Mouse (Mus musculus) hindbrain, embryonic 16.5 days (tissue): ENCODE data around the gene Npnt. TPM values are rescaled to one million over a fixed set of nuclear protein-coding genes. Genes with fewer than 3 reads are reported as not detected.

Experiments
- ATAC-seq: fragments of 200-750 bp; cut with Nextera tagmentation; 2 replicates; pipeline ENCODE4 v1.8.0; 2017; ENCODE audit warnings: moderate TSS enrichment, moderate library complexity
- H3K27ac ChIP-seq: fragments of 300-500 bp; sonication (generic); 2 replicates; pipeline ENCODE4 v1.5.1; 2014; ENCODE audit warnings: low read depth, mild to moderate bottlenecking, control low read depth, low read length, moderate library complexity
- H3K27me3 ChIP-seq: fragments of 300-500 bp; sonication (generic); replicated peaks from 2 replicates; pipeline ENCODE4 v1.6.1; 2014; ENCODE audit warnings: low read length; ENCODE audit not compliant: control insufficient read depth, insufficient read depth
- H3K36me3 ChIP-seq: fragments of 300-500 bp; sonication (generic); 2 replicates; pipeline ENCODE4 v1.6.1; 2014; ENCODE audit warnings: mild to moderate bottlenecking, low read length, moderate library complexity, mixed read lengths; ENCODE audit not compliant: control insufficient read depth, insufficient read depth
- H3K4me1 ChIP-seq: fragments of 300-500 bp; sonication (generic); 2 replicates; pipeline ENCODE4 v1.6.1; 2014; ENCODE audit warnings: low read depth, low read length; ENCODE audit not compliant: control insufficient read depth, insufficient read depth
- H3K4me2 ChIP-seq: fragments of 300-500 bp; sonication (generic); 2 replicates; pipeline ENCODE4 v1.6.1; 2014; ENCODE audit warnings: mild to moderate bottlenecking, low read length, control low read depth, moderate library complexity
- H3K4me3 ChIP-seq: fragments of 300-500 bp; sonication (generic); 2 replicates; pipeline ENCODE4 v1.5.1; 2014; ENCODE audit warnings: mild to moderate bottlenecking, low read length, control low read depth, moderate library complexity
- H3K9ac ChIP-seq: fragments of 300-500 bp; sonication (generic); 2 replicates; pipeline ENCODE4 v1.6.1; 2014; ENCODE audit warnings: low read depth, mild to moderate bottlenecking, control low read depth, low read length, moderate library complexity
- H3K9me3 ChIP-seq: fragments of 300-500 bp; sonication (generic); 2 replicates; pipeline ENCODE4 v1.6.1; 2014; ENCODE audit warnings: mild to moderate bottlenecking, low read length, moderate library complexity; ENCODE audit not compliant: control insufficient read depth
- WGBS: fragments of 180-500 bp; shearing (Covaris S2); extraction: QIAGEN DNeasy Blood & Tissue Kit; methylation state at CpG from one replicate; pipeline ENCODE4 v1.1.7; 2014; 5-methylcytosine and 5-hydroxymethylcytosine counted together
- polyA plus RNA-seq: library from polyadenylated mRNA; unstranded; fragments of >200 nt; fragmentation: Nextera tagmentation; extraction: Ambion mirVana; gene quantifications from 2 replicates; pipeline ENCODE4 v1.2.1, GENCODE M21; 2015

Npnt gene
- polyA plus RNA-seq, 1 experiment from 2014 or later: 23.8 TPM

- Histone ChIP-seq H3K4me3 (no peak overlapping the region), H3K27me3 (no peaks in the 10 kb centered on the region), H3K9me3 (no peaks in the 10 kb centered on the region), H3K4me2 (no peak overlapping the region), H3K36me3 (no peaks in the 10 kb centered on the region), H3K9ac (no peak overlapping the region), H3K4me1 (no peaks in the 10 kb centered on the region), H3K27ac (no peak overlapping the region)
- 95% methylated on average over 6 of the region's 6 CpGs for WGBS
- ATAC-seq: no peak
Measured at GRCm38 (mm10) chr3:132942778-132943177, 7.3 kb downstream of the Npnt start.

DNA sequence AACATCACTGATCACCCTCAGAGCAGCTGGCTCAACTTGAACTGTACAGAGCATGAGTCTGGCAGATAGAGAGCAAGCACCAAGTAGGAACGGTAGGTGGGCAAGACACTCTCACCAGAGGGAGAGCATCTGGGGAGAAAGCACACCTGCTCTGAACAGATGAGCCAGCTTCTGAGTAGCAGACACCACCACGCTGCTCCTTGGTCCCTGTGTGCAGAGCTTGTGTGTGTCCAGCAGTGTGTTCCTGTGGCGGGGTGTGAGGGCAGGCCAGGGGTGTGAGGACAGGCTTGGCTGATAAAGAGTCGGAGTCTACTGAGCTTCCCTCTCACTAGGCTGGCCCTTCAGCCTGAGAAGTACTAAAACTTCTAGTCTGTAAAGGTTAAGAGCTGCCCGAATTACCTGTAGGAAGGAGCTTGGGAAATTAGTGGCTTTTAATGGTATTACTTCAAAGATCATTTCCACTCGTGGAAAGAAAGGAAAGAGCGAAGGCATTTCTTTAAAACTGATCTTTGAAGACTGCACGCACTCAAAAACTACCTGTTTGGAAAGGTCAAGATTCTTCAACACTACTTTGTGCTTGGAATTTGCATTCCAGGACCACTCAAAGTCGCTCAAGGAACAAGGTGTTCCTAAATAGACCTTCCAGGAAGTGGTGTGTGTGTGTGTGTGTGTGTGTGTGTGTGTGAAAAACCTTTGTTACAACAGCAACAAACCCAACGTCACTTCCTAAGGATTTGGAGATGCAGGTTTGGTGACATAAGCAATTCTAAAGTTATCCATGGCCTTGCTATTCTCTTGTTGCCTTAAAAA is 9.7 kb downstream of the Npnt start:
- Histone ChIP-seq H3K36me3 (no peaks in the 10 kb centered on the region), H3K9ac (no peak overlapping the region), H3K27me3 (no peaks in the 10 kb centered on the region), H3K9me3 (no peaks in the 10 kb centered on the region), H3K27ac (no peak overlapping the region), H3K4me2 (no peak overlapping the region), H3K4me1 (no peaks in the 10 kb centered on the region), H3K4me3 (no peak overlapping the region)
- WGBS: 88% methylated on average over 10 of the region's 10 CpGs
- no peak for ATAC-seq

GRCm38 (mm10) chr3:132939006-132939405 is 11.1 kb downstream of the Npnt start:
- no peak overlapping the region for H3K4me2 ChIP-seq
- H3K36me3 ChIP-seq: no peaks in the 10 kb centered on the region
- no peaks in the 10 kb centered on the region for H3K4me1 ChIP-seq
- H3K4me3 ChIP-seq: no peak overlapping the region
- H3K9ac ChIP-seq: no peak overlapping the region
- no peak for ATAC-seq
- no peak overlapping the region for H3K27ac ChIP-seq
- no peaks in the 10 kb centered on the region for H3K27me3 ChIP-seq
- 80% methylated on average over 8 of the region's 8 CpGs for WGBS
- H3K9me3 ChIP-seq: no peaks in the 10 kb centered on the region

DNA sequence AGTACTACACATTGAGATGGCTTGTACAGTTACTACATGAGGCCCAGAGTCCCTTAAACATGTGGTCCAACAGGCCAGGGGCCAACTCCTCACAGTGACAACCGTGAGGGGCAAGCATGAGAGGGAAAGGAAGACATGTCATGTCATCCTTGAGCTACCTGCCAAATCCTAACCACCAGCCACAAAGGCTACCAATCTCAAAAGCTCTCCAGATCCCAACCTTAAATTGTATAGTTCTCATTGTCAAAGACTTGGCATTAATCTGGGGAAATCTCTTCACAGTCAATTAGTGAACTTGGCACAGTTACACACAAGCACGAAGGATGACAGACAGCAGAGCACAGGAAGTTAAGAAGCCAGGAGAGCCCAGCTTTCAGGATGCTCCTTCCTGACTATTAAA is 15.4 kb downstream of the Npnt start:
- H3K36me3 ChIP-seq: no peaks in the 10 kb centered on the region
- 36% methylated on average over 2 of the region's 2 CpGs for WGBS
- ATAC-seq: peak; percentile 88

GRCm38 (mm10) chr3:132931526-132931925 is 18.6 kb downstream of the Npnt start:
- no peaks in the 10 kb centered on the region for H3K4me1 ChIP-seq
- H3K27ac ChIP-seq: no peak overlapping the region
- no peaks in the 10 kb centered on the region for H3K9me3 ChIP-seq
- no peaks in the 10 kb centered on the region for H3K27me3 ChIP-seq
- no peak for ATAC-seq
- no peaks in the 10 kb centered on the region for H3K36me3 ChIP-seq
- 86% methylated on average over 4 of the region's 4 CpGs for WGBS
- no peak overlapping the region for H3K4me3 ChIP-seq
- H3K4me2 ChIP-seq: no peak overlapping the region
- no peak overlapping the region for H3K9ac ChIP-seq

More for the DNA sequence above, 15.4 kb downstream of the Npnt start:
- no peak overlapping the region for H3K4me2 ChIP-seq
- H3K4me1 ChIP-seq: no peaks in the 10 kb centered on the region
- H3K27ac ChIP-seq: no peak overlapping the region
- no peaks in the 10 kb centered on the region for H3K27me3 ChIP-seq
- H3K9ac ChIP-seq: no peak overlapping the region
- no peak overlapping the region for H3K4me3 ChIP-seq
- no peaks in the 10 kb centered on the region for H3K9me3 ChIP-seq

DNA sequence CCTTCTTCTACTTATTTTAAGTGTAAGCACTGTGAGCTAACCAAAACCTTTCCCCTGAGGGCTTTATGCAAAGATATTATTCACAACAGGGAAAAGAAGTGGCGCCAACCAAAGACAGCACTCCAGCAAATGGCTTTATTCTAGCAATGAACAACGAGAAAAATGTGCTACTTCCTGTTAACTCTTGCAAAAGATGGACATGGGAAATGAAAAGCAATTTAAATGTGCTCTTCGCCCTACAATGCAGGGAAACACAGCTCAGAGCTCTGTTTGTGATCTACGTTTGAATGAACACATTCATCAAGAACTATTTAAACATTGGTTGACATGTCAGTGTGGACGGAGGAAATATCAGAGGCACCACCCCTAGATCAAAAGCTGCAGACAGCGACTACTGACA is 20.2 kb downstream of the Npnt start:
- no peak overlapping the region for H3K4me2 ChIP-seq
- no peaks in the 10 kb centered on the region for H3K9me3 ChIP-seq
- no peak overlapping the region for H3K4me3 ChIP-seq
- no peaks in the 10 kb centered on the region for H3K36me3 ChIP-seq
- ATAC-seq: no peak
- no peak overlapping the region for H3K9ac ChIP-seq
- no peak overlapping the region for H3K27ac ChIP-seq
- 66% methylated on average over 6 of the region's 6 CpGs for WGBS
- H3K27me3 ChIP-seq: no peaks in the 10 kb centered on the region
- no peaks in the 10 kb centered on the region for H3K4me1 ChIP-seq

- Histone ChIP-seq H3K4me2 (no peak overlapping the region), H3K27ac (no peak overlapping the region), H3K9ac (no peak overlapping the region), H3K36me3 (no peaks in the 10 kb centered on the region), H3K4me3 (no peak overlapping the region), H3K4me1 (no peaks in the 10 kb centered on the region), H3K27me3 (no peaks in the 10 kb centered on the region), H3K9me3 (no peaks in the 10 kb centered on the region)
- no peak for ATAC-seq
- 89% methylated on average over 9 of the region's 9 CpGs for WGBS
Measured at GRCm38 (mm10) chr3:132928186-132928585, 21.9 kb downstream of the Npnt start.

- Histone ChIP-seq H3K4me2 (no peak overlapping the region), H3K9ac (no peak overlapping the region), H3K27me3 (no peaks in the 10 kb centered on the region), H3K9me3 (no peaks in the 10 kb centered on the region), H3K4me3 (no peak overlapping the region), H3K36me3 (no peaks in the 10 kb centered on the region), H3K4me1 (no peaks in the 10 kb centered on the region), H3K27ac (no peak overlapping the region)
- ATAC-seq: no peak
- 95% methylated on average over 3 of the region's 3 CpGs for WGBS
Measured at GRCm38 (mm10) chr3:132919798-132920197, 30.3 kb downstream of the Npnt start.

DNA sequence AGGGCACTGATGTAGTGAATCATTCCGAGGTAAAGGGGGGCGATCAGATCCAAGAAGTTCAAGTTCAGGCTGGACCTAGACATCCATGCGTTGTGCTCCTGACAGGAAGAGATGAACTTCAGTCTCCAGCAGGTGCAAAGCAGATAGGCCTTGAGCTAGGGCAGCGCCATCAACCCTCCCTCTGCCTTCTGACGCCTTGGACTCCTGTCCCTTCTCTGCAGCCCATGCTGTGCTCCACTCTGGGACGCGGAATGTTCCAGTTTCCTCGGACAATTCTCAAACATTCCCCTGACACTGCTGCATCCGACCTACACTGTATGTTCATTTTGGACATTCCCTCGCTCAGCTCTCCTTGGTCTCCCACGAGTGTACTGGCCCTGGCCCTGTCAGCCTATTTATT is 30.9 kb downstream of the Npnt start:
- ATAC-seq: no peak

More for the DNA sequence above, 30.9 kb downstream of the Npnt start:
- Histone ChIP-seq H3K9me3 (no peaks in the 10 kb centered on the region), H3K4me1 (no peaks in the 10 kb centered on the region), H3K36me3 (no peaks in the 10 kb centered on the region), H3K27me3 (no peaks in the 10 kb centered on the region), H3K27ac (no peak overlapping the region), H3K4me2 (no peak overlapping the region), H3K4me3 (no peak overlapping the region), H3K9ac (no peak overlapping the region)
- WGBS: 91% methylated on average over 11 of the region's 11 CpGs
